Mouse (Mus musculus): ENCODE results near the gene Dnmt3c. TPM values are rescaled to one million over a fixed set of nuclear protein-coding genes. Genes with fewer than 3 reads are reported as not detected.

Gene Dnmt3c
- polyA plus RNA-seq, 1 experiment: 0.07 TPM

GRCm38 (mm10) chr2:153740500-153741436 is 44.3 kb downstream of the Dnmt3c start, which contains the start of gene Mapre1:
Gene Mapre1 (plus strand): TSS chr2:153741274.
- H3K4me1 ChIP-seq (ENCODE audit: control insufficient read depth, insufficient read depth, insufficient read length): peaks cover 6% of the 10 kb centered on the region; the same call in 1 of the 2 replicates
- H3K36me3 ChIP-seq (ENCODE audit: control insufficient read depth, insufficient read depth, low read length): no peaks in the 10 kb centered on the region
- DNase-seq (ENCODE audit: low read depth in 1 of 2, low spot score in 2 of 2): peak; percentile 96 to 100
- no peaks in the 10 kb centered on the region for H3K27me3 ChIP-seq (ENCODE audit: control insufficient read depth, insufficient read depth, low read length)
- TF ChIP-seq POLR2A (IDR thresholded peaks at IDR 0.05; ENCODE audit: low read depth, low read length) (no peak), CTCF (IDR thresholded peaks at IDR 0.05; ENCODE audit: extremely low read depth, insufficient read depth, insufficient read length, insufficient replicate concordance) (no peak)
- 11% methylated on average over 58 of the region's 58 CpGs for WGBS
- peak within 1 kb of the TSS; percentile 75 for H3K4me3 ChIP-seq (ENCODE audit: extremely low read depth, insufficient read depth, insufficient read length)
- peak within 1 kb of the TSS; percentile 90 for H3K27ac ChIP-seq (ENCODE audit: insufficient read depth, low read length)

GRCm38 (mm10) chr2:153741437-153742065 is 45.1 kb downstream of the Dnmt3c start:
- peak overlapping the region; percentile 75 for H3K4me3 ChIP-seq (ENCODE audit: extremely low read depth, insufficient read depth, insufficient read length)
- no peaks in the 10 kb centered on the region for H3K27me3 ChIP-seq (ENCODE audit: control insufficient read depth, insufficient read depth, low read length)
- H3K36me3 ChIP-seq (ENCODE audit: control insufficient read depth, insufficient read depth, low read length): 0 out of 2 replicates have a peak, but pooled peaks cover 1% of the 10 kb centered on the region
- no peak for TF ChIP-seq POLR2A (IDR thresholded peaks at IDR 0.05; ENCODE audit: low read depth, low read length)
- no peak for TF ChIP-seq CTCF (IDR thresholded peaks at IDR 0.05; ENCODE audit: extremely low read depth, insufficient read depth, insufficient read length, insufficient replicate concordance)
- peaks cover 6% of the 10 kb centered on the region; the same call in 1 of the 2 replicates for H3K4me1 ChIP-seq (ENCODE audit: control insufficient read depth, insufficient read depth, insufficient read length)
- H3K27ac ChIP-seq (ENCODE audit: insufficient read depth, low read length): peak overlapping the region; percentile 90
- peak; percentile 9 to 73 for DNase-seq (ENCODE audit: low read depth in 1 of 2, low spot score in 2 of 2)
- 1% methylated on average over 56 of the region's 56 CpGs for WGBS

- Histone ChIP-seq H3K27me3 (ENCODE audit: control insufficient read depth, insufficient read depth, low read length) (no peaks in the 10 kb centered on the region), H3K36me3 (ENCODE audit: control insufficient read depth, insufficient read depth, low read length) (peaks cover 6% of the 10 kb centered on the region; the same call in 1 of the 2 replicates), H3K27ac (ENCODE audit: insufficient read depth, low read length) (no peak overlapping the region), H3K4me1 (ENCODE audit: control insufficient read depth, insufficient read depth, insufficient read length) (no peaks in the 10 kb centered on the region), H3K4me3 (ENCODE audit: extremely low read depth, insufficient read depth, insufficient read length) (no peak overlapping the region)
- no peak for TF ChIP-seq POLR2A (IDR thresholded peaks at IDR 0.05; ENCODE audit: low read depth, low read length)
- TF ChIP-seq CTCF (IDR thresholded peaks at IDR 0.05; ENCODE audit: extremely low read depth, insufficient read depth, insufficient read length, insufficient replicate concordance): no peak
- DNase-seq (ENCODE audit: low read depth in 1 of 2, low spot score in 2 of 2): no peak
These were observed 51.5 kb downstream of the Dnmt3c start for GRCm38 (mm10) chr2:153747994-153748393.

GRCm38 (mm10) chr2:153750363-153750762 is 53.9 kb downstream of the Dnmt3c start:
- Histone ChIP-seq H3K4me1 (ENCODE audit: control insufficient read depth, insufficient read depth, insufficient read length) (no peaks in the 10 kb centered on the region), H3K27me3 (ENCODE audit: control insufficient read depth, insufficient read depth, low read length) (no peaks in the 10 kb centered on the region), H3K27ac (ENCODE audit: insufficient read depth, low read length) (no peak overlapping the region), H3K4me3 (ENCODE audit: extremely low read depth, insufficient read depth, insufficient read length) (no peak overlapping the region), H3K36me3 (ENCODE audit: control insufficient read depth, insufficient read depth, low read length) (peaks cover 9% of the 10 kb centered on the region; the same call in 1 of the 2 replicates)
- TF ChIP-seq POLR2A (IDR thresholded peaks at IDR 0.05; ENCODE audit: low read depth, low read length): no peak
- TF ChIP-seq CTCF (IDR thresholded peaks at IDR 0.05; ENCODE audit: extremely low read depth, insufficient read depth, insufficient read length, insufficient replicate concordance): no peak
- no peak for DNase-seq (ENCODE audit: low read depth in 1 of 2, low spot score in 2 of 2)
- 87% methylated on average over 2 of the region's 2 CpGs for WGBS

- WGBS: 78% methylated on average over 5 of the region's 5 CpGs
- TF ChIP-seq POLR2A (IDR thresholded peaks at IDR 0.05; ENCODE audit: low read depth, low read length): no peak
- H3K27me3 ChIP-seq (ENCODE audit: control insufficient read depth, insufficient read depth, low read length): no peaks in the 10 kb centered on the region
- H3K4me1 ChIP-seq (ENCODE audit: control insufficient read depth, insufficient read depth, insufficient read length): no peaks in the 10 kb centered on the region
- peaks cover 53% of the 10 kb centered on the region for H3K36me3 ChIP-seq (ENCODE audit: control insufficient read depth, insufficient read depth, low read length)
- no peak overlapping the region for H3K4me3 ChIP-seq (ENCODE audit: extremely low read depth, insufficient read depth, insufficient read length)
- no peak for DNase-seq (ENCODE audit: low read depth in 1 of 2, low spot score in 2 of 2)
- no peak overlapping the region for H3K27ac ChIP-seq (ENCODE audit: insufficient read depth, low read length)
These were observed 65.7 kb downstream of the Dnmt3c start for GRCm38 (mm10) chr2:153762121-153762520.

GRCm38 (mm10) chr2:153767484-153767883 is 71.0 kb downstream of the Dnmt3c start:
- no peak overlapping the region for H3K4me3 ChIP-seq (ENCODE audit: extremely low read depth, insufficient read depth, insufficient read length)
- peaks cover 32% of the 10 kb centered on the region for H3K36me3 ChIP-seq (ENCODE audit: control insufficient read depth, insufficient read depth, low read length)
- no peak overlapping the region for H3K27ac ChIP-seq (ENCODE audit: insufficient read depth, low read length)
- H3K27me3 ChIP-seq (ENCODE audit: control insufficient read depth, insufficient read depth, low read length): no peaks in the 10 kb centered on the region
- H3K4me1 ChIP-seq (ENCODE audit: control insufficient read depth, insufficient read depth, insufficient read length): no peaks in the 10 kb centered on the region
- WGBS: 91% methylated on average over 6 of the region's 6 CpGs
- DNase-seq (ENCODE audit: low read depth in 1 of 2, low spot score in 2 of 2): no peak
- TF ChIP-seq POLR2A (IDR thresholded peaks at IDR 0.05; ENCODE audit: low read depth, low read length) (no peak), CTCF (IDR thresholded peaks at IDR 0.05; ENCODE audit: extremely low read depth, insufficient read depth, insufficient read length, insufficient replicate concordance) (no peak)

Measured in spleen, adult 2 months (tissue).